Mouse (Mus musculus): ENCODE measurements around the gene Rnls. TPM values are rescaled to one million over a fixed set of nuclear protein-coding genes. Genes with fewer than 3 reads are reported as not detected.

The Rnls gene
- polyA plus RNA-seq, 1 experiment from 2014 or later: 9.1 TPM

GRCm38 (mm10) chr19:33217791-33218300, 174.2 kb downstream of the Rnls start:
- no peak overlapping the region for H3K27ac ChIP-seq
- no peaks in the 10 kb centered on the region for H3K36me3 ChIP-seq
- H3K4me1 ChIP-seq: peaks cover 5% of the 10 kb centered on the region
- no peaks in the 10 kb centered on the region for H3K27me3 ChIP-seq
- no peak overlapping the region for H3K4me3 ChIP-seq
- no peak overlapping the region for H3K4me2 ChIP-seq (replicated peaks)
- ATAC-seq (ENCODE audit: low FRiP score): no peak
- no peaks in the 10 kb centered on the region for H3K9me3 ChIP-seq (replicated peaks)
- H3K9ac ChIP-seq: no peak overlapping the region
- 93% methylated on average over 6 of the region's 6 CpGs for WGBS

- Histone ChIP-seq H3K4me2 (replicated peaks) (no peak overlapping the region), H3K27ac (no peak overlapping the region), H3K36me3 (no peaks in the 10 kb centered on the region), H3K4me3 (no peak overlapping the region), H3K4me1 (no peaks in the 10 kb centered on the region), H3K9ac (no peak overlapping the region), H3K27me3 (no peaks in the 10 kb centered on the region), H3K9me3 (replicated peaks) (no peaks in the 10 kb centered on the region)
- 85% methylated on average over 2 of the region's 2 CpGs for WGBS
- ATAC-seq (ENCODE audit: low FRiP score): no peak
Measured at GRCm38 (mm10) chr19:33209709-33210108, 182.4 kb downstream of the Rnls start.

- H3K4me2 ChIP-seq (replicated peaks): no peak overlapping the region
- no peaks in the 10 kb centered on the region for H3K9me3 ChIP-seq (replicated peaks)
- no peaks in the 10 kb centered on the region for H3K27me3 ChIP-seq
- no peak overlapping the region for H3K27ac ChIP-seq
- ATAC-seq (ENCODE audit: low FRiP score): no peak
- H3K4me3 ChIP-seq: no peak overlapping the region
- no peak overlapping the region for H3K9ac ChIP-seq
- H3K4me1 ChIP-seq: no peaks in the 10 kb centered on the region
- no peaks in the 10 kb centered on the region for H3K36me3 ChIP-seq
- WGBS: 75% methylated on average over 1 of the region's 1 CpGs
Measured at GRCm38 (mm10) chr19:33207991-33208390, 184.1 kb downstream of the Rnls start.

GRCm38 (mm10) chr19:33205389-33205788, 186.7 kb downstream of the Rnls start:
- H3K9me3 ChIP-seq (replicated peaks): no peaks in the 10 kb centered on the region
- no peaks in the 10 kb centered on the region for H3K4me1 ChIP-seq
- no peak overlapping the region for H3K4me2 ChIP-seq (replicated peaks)
- 89% methylated on average over 2 of the region's 2 CpGs for WGBS
- H3K27me3 ChIP-seq: no peaks in the 10 kb centered on the region
- H3K36me3 ChIP-seq: no peaks in the 10 kb centered on the region
- no peak overlapping the region for H3K4me3 ChIP-seq
- H3K9ac ChIP-seq: no peak overlapping the region
- no peak overlapping the region for H3K27ac ChIP-seq
- ATAC-seq (ENCODE audit: low FRiP score): no peak

- no peak overlapping the region for H3K4me3 ChIP-seq
- WGBS: 83% methylated on average over 6 of the region's 6 CpGs
- H3K36me3 ChIP-seq: no peaks in the 10 kb centered on the region
- no peaks in the 10 kb centered on the region for H3K9me3 ChIP-seq (replicated peaks)
- H3K27ac ChIP-seq: no peak overlapping the region
- H3K4me1 ChIP-seq: no peaks in the 10 kb centered on the region
- no peak overlapping the region for H3K9ac ChIP-seq
- no peak for ATAC-seq (ENCODE audit: low FRiP score)
- no peaks in the 10 kb centered on the region for H3K27me3 ChIP-seq
- no peak overlapping the region for H3K4me2 ChIP-seq (replicated peaks)
Measured at GRCm38 (mm10) chr19:33202422-33202821, 189.7 kb downstream of the Rnls start.

- H3K9me3 ChIP-seq (replicated peaks): no peaks in the 10 kb centered on the region
- no peak overlapping the region for H3K9ac ChIP-seq
- no peaks in the 10 kb centered on the region for H3K4me1 ChIP-seq
- H3K36me3 ChIP-seq: no peaks in the 10 kb centered on the region
- H3K27ac ChIP-seq: no peak overlapping the region
- no peak overlapping the region for H3K4me3 ChIP-seq
- H3K27me3 ChIP-seq: no peaks in the 10 kb centered on the region
- no peak for ATAC-seq (ENCODE audit: low FRiP score)
- H3K4me2 ChIP-seq (replicated peaks): no peak overlapping the region
- 84% methylated on average over 4 of the region's 4 CpGs for WGBS
Measured at GRCm38 (mm10) chr19:33201181-33201580, 190.9 kb downstream of the Rnls start.

- H3K4me2 ChIP-seq (replicated peaks): no peak overlapping the region
- H3K27ac ChIP-seq: no peak overlapping the region
- no peaks in the 10 kb centered on the region for H3K4me1 ChIP-seq
- ATAC-seq (ENCODE audit: low FRiP score): no peak
- no peaks in the 10 kb centered on the region for H3K27me3 ChIP-seq
- no peak overlapping the region for H3K4me3 ChIP-seq
- no peak overlapping the region for H3K9ac ChIP-seq
- H3K9me3 ChIP-seq (replicated peaks): no peaks in the 10 kb centered on the region
- 59% methylated on average over 2 of the region's 2 CpGs for WGBS
- H3K36me3 ChIP-seq: no peaks in the 10 kb centered on the region
Measured at GRCm38 (mm10) chr19:33192064-33192463, 200.0 kb downstream of the Rnls start.

- Histone ChIP-seq H3K27me3 (no peaks in the 10 kb centered on the region), H3K36me3 (no peaks in the 10 kb centered on the region), H3K4me1 (no peaks in the 10 kb centered on the region), H3K4me2 (replicated peaks) (no peak overlapping the region), H3K4me3 (no peak overlapping the region), H3K27ac (no peak overlapping the region), H3K9ac (no peak overlapping the region), H3K9me3 (replicated peaks) (no peaks in the 10 kb centered on the region)
- ATAC-seq (ENCODE audit: low FRiP score): no peak
- WGBS: 87% methylated on average over 1 of the region's 1 CpGs
Measured at GRCm38 (mm10) chr19:33188766-33189165, 203.3 kb downstream of the Rnls start.

- H3K4me1 ChIP-seq: no peaks in the 10 kb centered on the region
- WGBS: 63% methylated on average over 5 of the region's 5 CpGs
- no peak for ATAC-seq (ENCODE audit: low FRiP score)
Measured at GRCm38 (mm10) chr19:33179595-33179994, 212.5 kb downstream of the Rnls start.

GRCm38 (mm10) chr19:33178866-33179265, 213.2 kb downstream of the Rnls start:
- Histone ChIP-seq H3K4me3 (no peak overlapping the region), H3K9ac (no peak overlapping the region), H3K27ac (no peak overlapping the region), H3K9me3 (replicated peaks) (no peaks in the 10 kb centered on the region), H3K36me3 (no peaks in the 10 kb centered on the region), H3K4me1 (no peaks in the 10 kb centered on the region), H3K4me2 (replicated peaks) (no peak overlapping the region), H3K27me3 (no peaks in the 10 kb centered on the region)
- no peak for ATAC-seq (ENCODE audit: low FRiP score)
- 35% methylated on average over 3 of the region's 3 CpGs for WGBS

More at GRCm38 (mm10) chr19:33179595-33179994, 212.5 kb downstream of the Rnls start:
- no peak overlapping the region for H3K9ac ChIP-seq
- no peak overlapping the region for H3K27ac ChIP-seq
- no peaks in the 10 kb centered on the region for H3K27me3 ChIP-seq
- H3K9me3 ChIP-seq (replicated peaks): no peaks in the 10 kb centered on the region
- no peak overlapping the region for H3K4me3 ChIP-seq
- no peaks in the 10 kb centered on the region for H3K36me3 ChIP-seq
- no peak overlapping the region for H3K4me2 ChIP-seq (replicated peaks)

- Histone ChIP-seq H3K9me3 (replicated peaks) (no peaks in the 10 kb centered on the region), H3K27me3 (no peaks in the 10 kb centered on the region), H3K4me2 (replicated peaks) (no peak overlapping the region), H3K9ac (no peak overlapping the region), H3K4me3 (no peak overlapping the region), H3K36me3 (no peaks in the 10 kb centered on the region), H3K27ac (no peak overlapping the region), H3K4me1 (no peaks in the 10 kb centered on the region)
- no peak for ATAC-seq (ENCODE audit: low FRiP score)
- whole genome bisulfite sequencing: 49% methylated on average over 6 of the region's 6 CpGs
Measured at GRCm38 (mm10) chr19:33178367-33178766, 213.7 kb downstream of the Rnls start.

- no peak for ATAC-seq (ENCODE audit: low FRiP score)
- Histone ChIP-seq H3K27ac (no peak overlapping the region), H3K4me1 (no peaks in the 10 kb centered on the region), H3K27me3 (no peaks in the 10 kb centered on the region), H3K36me3 (no peaks in the 10 kb centered on the region), H3K4me2 (replicated peaks) (no peak overlapping the region), H3K4me3 (no peak overlapping the region), H3K9ac (no peak overlapping the region), H3K9me3 (replicated peaks) (no peaks in the 10 kb centered on the region)
Measured at GRCm38 (mm10) chr19:33173991-33174390, 218.1 kb downstream of the Rnls start.

GRCm38 (mm10) chr19:33169881-33170280, 222.2 kb downstream of the Rnls start:
- no peaks in the 10 kb centered on the region for H3K27me3 ChIP-seq
- H3K9me3 ChIP-seq (replicated peaks): no peaks in the 10 kb centered on the region
- ATAC-seq (ENCODE audit: low FRiP score): no peak
- H3K4me3 ChIP-seq: no peak overlapping the region
- H3K36me3 ChIP-seq: no peaks in the 10 kb centered on the region
- no peak overlapping the region for H3K27ac ChIP-seq
- no peak overlapping the region for H3K4me2 ChIP-seq (replicated peaks)
- H3K9ac ChIP-seq: no peak overlapping the region
- H3K4me1 ChIP-seq: no peaks in the 10 kb centered on the region
- WGBS: 89% methylated on average over 6 of the region's 6 CpGs
